8 mouse cellular contexts compared by ENCODE assay signal in the genomic region with DNA sequence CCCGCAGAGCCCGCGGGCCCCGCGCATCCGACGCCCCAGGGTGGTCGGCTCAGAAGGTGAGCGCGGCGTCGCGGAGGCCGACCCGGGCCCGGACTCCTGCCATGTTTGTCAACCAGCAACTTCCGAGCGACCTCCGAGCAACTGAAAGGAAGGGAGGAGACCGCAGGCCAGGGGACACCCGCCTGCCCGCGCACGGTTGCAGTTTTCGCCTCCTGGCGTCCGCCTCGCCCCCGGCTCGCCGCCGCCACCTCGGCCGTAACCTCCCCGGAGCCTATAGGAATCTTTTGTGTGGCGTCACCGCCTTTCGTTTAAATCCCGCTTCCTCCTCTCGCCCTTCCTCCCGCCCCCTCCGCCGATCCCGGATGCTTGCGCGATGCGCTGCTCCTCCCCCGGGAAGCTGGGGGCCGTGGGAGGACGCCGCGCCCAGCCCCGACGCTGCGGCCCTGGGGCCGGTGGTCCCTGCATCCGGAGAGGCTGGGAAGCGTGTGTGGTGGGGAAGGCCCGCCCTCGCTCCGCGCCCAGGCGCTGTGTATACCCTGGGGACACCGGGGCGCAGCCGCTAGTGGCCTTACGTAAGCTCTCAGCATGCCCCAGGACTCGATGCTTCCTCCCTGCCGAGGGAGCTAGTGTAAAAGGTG. TPM values are rescaled to one million over a fixed set of nuclear protein-coding genes. Genes with fewer than 3 reads are reported as not detected.
A peak's percentile ranks its signal among the peaks of the same experiment; 100 is the strongest.
DNase-seq lines count a peak whose midpoint lies in the region; ATAC-seq and TF ChIP-seq lines count a peak whose summit lies in the region.

A gene (minus strand): TSS at position 285 of the 638 bp plus-strand sequence.
A gene (plus strand): TSS at position 446 of the 638 bp plus-strand sequence.

- no peak for TF ChIP-seq CTCF in bone marrow macrophage, adult 2 months (IDR thresholded peaks at IDR 0.05; ENCODE audit: low read depth, low read length)
- no peak for TF ChIP-seq CTCF in embryonic fibroblast, embryonic 13.5 days (IDR thresholded peaks at IDR 0.05; ENCODE audit: borderline replicate concordance, insufficient read depth, low read length)
- no peak for TF ChIP-seq CTCF in liver, adult 2 months (IDR thresholded peaks at IDR 0.05; ENCODE audit: low read depth, low read length)

- H3K27me3 ChIP-seq in heart, embryonic 10.5 days (ENCODE audit: insufficient read depth, poor library complexity, severe bottlenecking), result no peaks in the 10 kb centered on the region
- no peaks in the 10 kb centered on the region for H3K27me3 ChIP-seq in kidney, embryonic 15.5 days
- H3K27me3 ChIP-seq in liver, adult 2 months (ENCODE audit: control insufficient read depth, insufficient read depth, low read length), result no peaks in the 10 kb centered on the region
- H3K27me3 ChIP-seq in myocyte (ENCODE audit: control insufficient read depth, insufficient read depth, insufficient read length), result no peaks in the 10 kb centered on the region
- H3K27me3 ChIP-seq in splenic B cell, adult 2 months (ENCODE audit: control insufficient read depth, insufficient read depth, low read length, poor library complexity, severe bottlenecking), result no peaks in the 10 kb centered on the region

- H3K9ac ChIP-seq in kidney, embryonic 15.5 days, result peak within 1 kb of the TSS; percentile 81
- H3K9ac ChIP-seq in liver, adult 2 months (ENCODE audit: low read depth, low read length), result peak within 1 kb of the TSS; percentile 85

- peak; percentile 84 for ATAC-seq in kidney, embryonic 15.5 days (replicated peaks; ENCODE audit: low FRiP score)

- WGBS in heart, embryonic 10.5 days, result under 1% methylated on average over 68 of the region's 69 CpGs
- WGBS in kidney, embryonic 15.5 days, result under 1% methylated on average over 66 of the region's 69 CpGs
- 1% methylated on average over 69 of the region's 69 CpGs for WGBS in liver, adult 2 months

- peak; percentile 93 for DNase-seq in A20 (ENCODE audit: low read depth, low spot score)
- peak; percentile 96 for DNase-seq in heart, embryonic 10.5 days (ENCODE audit: low spot score)
- DNase-seq in liver, adult 2 months (ENCODE audit: extremely low read depth, low read depth, low spot score), result peak; percentile 52
- DNase-seq in splenic B cell, adult 2 months (ENCODE audit: low read depth, low spot score), result peak; percentile 91

- H3K4me2 ChIP-seq in kidney, embryonic 15.5 days, result peak within 1 kb of the TSS; percentile 88
- H3K4me2 ChIP-seq in myocyte (ENCODE audit: low read depth), result peak within 1 kb of the TSS; percentile 87

- H3ac ChIP-seq in myocyte (ENCODE audit: control insufficient read depth, insufficient read length), result peak within 1 kb of the TSS; percentile 78

- peaks cover 14% of the 10 kb centered on the region for H3K36me3 ChIP-seq in heart, embryonic 10.5 days
- peaks cover 16% of the 10 kb centered on the region for H3K36me3 ChIP-seq in kidney, embryonic 15.5 days
- no peaks in the 10 kb centered on the region for H3K36me3 ChIP-seq in liver, adult 2 months (ENCODE audit: control insufficient read depth, insufficient read depth, low read length)
- H3K36me3 ChIP-seq in myocyte (ENCODE audit: control insufficient read depth, insufficient read depth), result no peaks in the 10 kb centered on the region
- no peaks in the 10 kb centered on the region for H3K36me3 ChIP-seq in splenic B cell, adult 2 months (ENCODE audit: control insufficient read depth, insufficient read depth, low read length, poor library complexity, severe bottlenecking)

- H3K79me2 ChIP-seq in liver, adult 2 months (ENCODE audit: control insufficient read depth, insufficient read depth, low read length), result peaks cover 11% of the 10 kb centered on the region
- peaks cover 38% of the 10 kb centered on the region for H3K79me2 ChIP-seq in myocyte (ENCODE audit: control insufficient read depth, insufficient read depth)

- H3K9me3 ChIP-seq in heart, embryonic 10.5 days, result no peaks in the 10 kb centered on the region
- H3K9me3 ChIP-seq in kidney, embryonic 15.5 days (replicated peaks), result peaks cover 3% of the 10 kb centered on the region; the same call in 1 of the 2 replicates

- peak within 1 kb of the TSS; percentile 84 for H3K27ac ChIP-seq in bone marrow macrophage, adult 2 months (ENCODE audit: insufficient read depth, low read depth, low read length)
- peak within 1 kb of the TSS; percentile 89 for H3K27ac ChIP-seq in embryonic fibroblast, embryonic 13.5 days (ENCODE audit: insufficient read depth, low read length)
- peak within 1 kb of the TSS; percentile 100 for H3K27ac ChIP-seq in heart, embryonic 10.5 days
- peak within 1 kb of the TSS; percentile 98 for H3K27ac ChIP-seq in kidney, embryonic 15.5 days
- H3K27ac ChIP-seq in liver, adult 2 months (replicated peaks; ENCODE audit: insufficient read depth, low read depth, low read length), result peak within 1 kb of the TSS; percentile 91

- no peak for TF ChIP-seq POLR2A in bone marrow macrophage, adult 2 months (IDR thresholded peaks at IDR 0.05; ENCODE audit: borderline replicate concordance, low read depth, low read length)
- peak; percentile 61 for TF ChIP-seq POLR2A in embryonic fibroblast, embryonic 13.5 days (IDR thresholded peaks at IDR 0.05; ENCODE audit: low read depth, low read length)
- TF ChIP-seq POLR2A in liver, adult 2 months (IDR thresholded peaks at IDR 0.05; ENCODE audit: extremely low read depth, insufficient read depth, low read length), result no peak
- TF ChIP-seq POLR2A in myocyte (IDR thresholded peaks at IDR 0.05; ENCODE audit: insufficient read length, low read depth), result peak; percentile 79

- peaks cover 24% of the 10 kb centered on the region for H3K4me1 ChIP-seq in bone marrow macrophage, adult 2 months (ENCODE audit: control insufficient read depth, insufficient read depth, low read length)
- no peaks in the 10 kb centered on the region; the same call in 1 of the 2 replicates for H3K4me1 ChIP-seq in embryonic fibroblast, embryonic 13.5 days (ENCODE audit: control insufficient read depth, insufficient read depth, low read length)
- peaks cover 44% of the 10 kb centered on the region for H3K4me1 ChIP-seq in heart, embryonic 10.5 days
- peaks cover 42% of the 10 kb centered on the region for H3K4me1 ChIP-seq in kidney, embryonic 15.5 days
- peaks cover 12% of the 10 kb centered on the region for H3K4me1 ChIP-seq in liver, adult 2 months (ENCODE audit: control insufficient read depth, insufficient read depth, low read length)

- H3K4me3 ChIP-seq in bone marrow macrophage, adult 2 months (ENCODE audit: insufficient read depth, low read length), result peak within 1 kb of the TSS; percentile 61
- peak within 1 kb of the TSS; percentile 61 for H3K4me3 ChIP-seq in embryonic fibroblast, embryonic 13.5 days (ENCODE audit: insufficient read depth, low read length)
- H3K4me3 ChIP-seq in heart, embryonic 10.5 days, result peak within 1 kb of the TSS; percentile 95
- H3K4me3 ChIP-seq in kidney, embryonic 15.5 days (replicated peaks), result peak within 1 kb of the TSS; percentile 79
- peak within 1 kb of the TSS; percentile 66 for H3K4me3 ChIP-seq in liver, adult 2 months (ENCODE audit: insufficient read depth, low read depth, low read length)
- peak within 1 kb of the TSS; percentile 43 for H3K4me3 ChIP-seq in myocyte

TF ChIP-seq in myocyte, 11 proteins besides CTCF, POLR2A, EP300 and RAD21:
- peak in 1 of 3 experiments; percentile 48 for TF ChIP-seq MYOG (IDR thresholded peaks at IDR 0.05; ENCODE audit: control insufficient read depth in 1 of 3, insufficient read depth in 1 of 3, insufficient read length in 2 of 3, low read depth in 2 of 3)
- TF ChIP-seq E2F4 (IDR thresholded peaks at IDR 0.05; ENCODE audit: insufficient read depth), result no peak
- peak in 1 of 3 experiments; percentile 36 for TF ChIP-seq MYOD1 (IDR thresholded peaks at IDR 0.05; ENCODE audit: control insufficient read depth in 1 of 3, insufficient read length in 2 of 3, low read depth in 2 of 3)
- no peak for TF ChIP-seq USF1 (IDR thresholded peaks at IDR 0.05; ENCODE audit: low read depth)
- no peak for TF ChIP-seq SRF (IDR thresholded peaks at IDR 0.05; ENCODE audit: control insufficient read depth, insufficient read length, low read depth)
- peak; percentile 63 for TF ChIP-seq POLR2AphosphoS2 (IDR thresholded peaks at IDR 0.05; ENCODE audit: insufficient read length, low read depth)
- no peak for TF ChIP-seq CEBPB (IDR thresholded peaks at IDR 0.05; ENCODE audit: insufficient read depth, poor library complexity, severe bottlenecking)
- TF ChIP-seq REST (IDR thresholded peaks at IDR 0.05; ENCODE audit: insufficient read depth, insufficient read length), result no peak
- TF ChIP-seq MAX (IDR thresholded peaks at IDR 0.05; ENCODE audit: low read depth), result no peak
- no peak for TF ChIP-seq TCF3 (IDR thresholded peaks at IDR 0.05; ENCODE audit: insufficient read length, low read depth)
- no peak for TF ChIP-seq TCF12 (IDR thresholded peaks at IDR 0.05; ENCODE audit: insufficient read depth, poor library complexity, severe bottlenecking)

RNA-seq across cellular contexts. Expression of the first gene that starts in this region (rescaled TPM):
- 11.8 and 12.0 TPM in 2 replicates for polyA plus RNA-seq in bone marrow macrophage, adult 2 months (2012; ENCODE audit: insufficient read depth, insufficient read length, missing spikeins)
- 12.4 and 14.1 TPM in 2 replicates for polyA plus RNA-seq in embryonic fibroblast, embryonic 13.5 days (2011; ENCODE audit: insufficient read length, low read depth, missing spikeins)
- 12.5 and 20.4 TPM in 2 replicates for polyA plus RNA-seq in heart, embryonic 10.5 days (2016; fragmentation: Nextera tagmentation; extraction: Ambion mirVana)
- 10.4 and 11.0 TPM in 2 replicates for polyA plus RNA-seq in kidney, embryonic 15.5 days (2015; fragmentation: Nextera tagmentation; extraction: Ambion mirVana)
- 1.8 and 2.6 TPM in 2 replicates for total RNA-seq in liver, adult 2 months (2014; rRNA removed)
- 2.9 and 4.6 TPM in 2 replicates for polyA plus RNA-seq in liver, adult 2 months (2012; rRNA removed)
- 25.5 TPM for polyA plus RNA-seq in myocyte (2012; fragmentation: generic; extraction: Trizol)

RNA-seq across cellular contexts. Expression of the second gene that starts in this region (rescaled TPM):
- polyA plus RNA-seq in bone marrow macrophage, adult 2 months (2012; ENCODE audit: insufficient read depth, insufficient read length, missing spikeins), result 39.7 and 40.5 TPM in 2 replicates
- polyA plus RNA-seq in embryonic fibroblast, embryonic 13.5 days (2011; ENCODE audit: insufficient read length, low read depth, missing spikeins), result 93.1 and 93.7 TPM in 2 replicates
- 93.8 and 103 TPM in 2 replicates for polyA plus RNA-seq in heart, embryonic 10.5 days (2016; fragmentation: Nextera tagmentation; extraction: Ambion mirVana)
- polyA plus RNA-seq in kidney, embryonic 15.5 days (2015; fragmentation: Nextera tagmentation; extraction: Ambion mirVana), result 115 and 119 TPM in 2 replicates
- total RNA-seq in liver, adult 2 months (2014; rRNA removed), result 10.8 and 13.6 TPM in 2 replicates
- polyA plus RNA-seq in liver, adult 2 months (2012; rRNA removed), result 6.7 and 8.2 TPM in 2 replicates
- polyA plus RNA-seq in myocyte (2012; fragmentation: generic; extraction: Trizol), result 81.3 TPM

Comparison
In these comparisons a context has a peak if more than half of its experiments do, and no peak if none do; other contexts are left out.
1. Peak in every context shown above with its lines: DNase-seq, ATAC-seq, H3K4me3 ChIP-seq and H3K27ac ChIP-seq.
2. H3K4me3 ChIP-seq: peak in every context shown above with its lines; median percentile 95 in heart, embryonic 10.5 days; 79 in kidney, embryonic 15.5 days; 66 in liver, adult 2 months; 61 in bone marrow macrophage, adult 2 months; 61 in embryonic fibroblast, embryonic 13.5 days; 43 in myocyte.
3. POLR2A ChIP-seq: peak in embryonic fibroblast, embryonic 13.5 days (single experiment) and myocyte (single experiment); none in bone marrow macrophage, adult 2 months (single experiment) and liver, adult 2 months (single experiment).